Mouse (Mus musculus) spleen, embryonic (tissue): ENCODE results near the gene Brpf1.

Experiments
- CTCF ChIA-PET: fragments of 350-600 bp; sonication (Branson Sonifier 250); formaldehyde crosslinking; loops from one replicate; lab custom pipeline; 2022; lab: Charles Lee

The Brpf1 gene

GRCm38 (mm10) chr6:113306986-113307349, at the start of gene Brpf1:
TSS of gene Brpf1 (plus strand) at chr6:113307137.
- CTCF ChIA-PET, result no interaction called here

GRCm38 (mm10) chr6:113261174-113261858, 45.6 kb upstream of the Brpf1 start:
- CTCF ChIA-PET, result no interaction called here

- CTCF ChIA-PET, result no interaction called here
Measured at GRCm38 (mm10) chr6:113263531-113263930, 43.4 kb upstream of the Brpf1 start.

- CTCF ChIA-PET, result no interaction called here
Measured at GRCm38 (mm10) chr6:113264429-113264828, 42.5 kb upstream of the Brpf1 start.

- CTCF ChIA-PET, result no interaction called here
Measured at GRCm38 (mm10) chr6:113266996-113267655, 39.8 kb upstream of the Brpf1 start.

- CTCF ChIA-PET, result no interaction called here
Measured at GRCm38 (mm10) chr6:113267988-113268387, 38.9 kb upstream of the Brpf1 start.

- CTCF ChIA-PET, result no interaction called here
Measured at GRCm38 (mm10) chr6:113272365-113272764, 34.6 kb upstream of the Brpf1 start.

- CTCF ChIA-PET, result no interaction called here
Measured at GRCm38 (mm10) chr6:113276846-113277245, 30.1 kb upstream of the Brpf1 start.

- CTCF ChIA-PET, result no interaction called here
Measured at GRCm38 (mm10) chr6:113281676-113282075, 25.3 kb upstream of the Brpf1 start.

GRCm38 (mm10) chr6:113282101-113282802, 24.7 kb upstream of the Brpf1 start, which contains the start of gene Cpne9:
TSS of gene Cpne9 (plus strand) at chr6:113282307.
- CTCF ChIA-PET, result no interaction called here

- CTCF ChIA-PET, result no interaction called here
Measured at GRCm38 (mm10) chr6:113282969-113283368, 24.0 kb upstream of the Brpf1 start.

- CTCF ChIA-PET, result no interaction called here
Measured at GRCm38 (mm10) chr6:113283500-113283899, 23.4 kb upstream of the Brpf1 start.

GRCm38 (mm10) chr6:113284931-113285330, 22.0 kb upstream of the Brpf1 start:
- CTCF ChIA-PET, result no interaction called here

- CTCF ChIA-PET, result no interaction called here
Measured at GRCm38 (mm10) chr6:113286316-113286715, 20.6 kb upstream of the Brpf1 start.

- CTCF ChIA-PET, result no interaction called here
Measured at GRCm38 (mm10) chr6:113287236-113287635, 19.7 kb upstream of the Brpf1 start.

GRCm38 (mm10) chr6:113289346-113289745, 17.6 kb upstream of the Brpf1 start:
- CTCF ChIA-PET, result no interaction called here

- CTCF ChIA-PET, result no interaction called here
Measured at GRCm38 (mm10) chr6:113290346-113290745, 16.6 kb upstream of the Brpf1 start.

GRCm38 (mm10) chr6:113292938-113293337, 14.0 kb upstream of the Brpf1 start:
- CTCF ChIA-PET, result no interaction called here

- CTCF ChIA-PET, result no interaction called here
Measured at GRCm38 (mm10) chr6:113296046-113296445, 10.9 kb upstream of the Brpf1 start.

GRCm38 (mm10) chr6:113296639-113297038, 10.3 kb upstream of the Brpf1 start:
- CTCF ChIA-PET, result no interaction called here

GRCm38 (mm10) chr6:113301350-113301749, 5.6 kb upstream of the Brpf1 start:
- CTCF ChIA-PET, result interaction anchor here (1.0 kb wide), 1 partner anchor 129 kb away, joined by 3 read pairs; no protein-coding TSS in a partner anchor

GRCm38 (mm10) chr6:113302258-113302657, 4.7 kb upstream of the Brpf1 start:
- CTCF ChIA-PET, result interaction anchor here (1.0 kb wide), 1 partner anchor 130 kb away, joined by 3 read pairs; no protein-coding TSS in a partner anchor
